Mouse (Mus musculus) left cerebral cortex, adult 8-10 months (tissue): ENCODE measurements around the gene Tssk4. TPM values are rescaled to one million over a fixed set of nuclear protein-coding genes. Genes with fewer than 3 reads are reported as not detected.

ENCODE experiments used
- DNase-seq, 2 experiments: peaks; one replicate each; pipeline ENCODE4 v3.0.0; 2022; ENCODE audit warnings: low spot score in 2 of 2
- total RNA-seq, 4 experiments: library from RNA; stranded (reverse); gene quantifications; 2 replicates each; pipeline ENCODE4 v1.2.4; 2022

The Tssk4 gene
- total RNA-seq, result 1 to 10 TPM in 1 of 4 experiments, under 1 TPM in 3; 0.53 to 1.2 (median 0.89) TPM

- DNase-seq, result no peak
Measured at GRCm38 (mm10) chr14:55649884-55650283, at the start of gene Tssk4. Gene Tssk4, plus strand, starts transcription at chr14:55650184.

- no peak for DNase-seq
Measured at GRCm38 (mm10) chr14:55603271-55603632, 46.7 kb upstream of the Tssk4 start, which contains the start of gene Irf9. Gene Irf9, plus strand, starts transcription at chr14:55603571.

- peak; percentile 73 to 79 for DNase-seq
Measured at GRCm38 (mm10) chr14:55603633-55604576, 46.1 kb upstream of the Tssk4 start.

- no peak for DNase-seq
Measured at GRCm38 (mm10) chr14:55604823-55605222, 45.2 kb upstream of the Tssk4 start.

- no peak for DNase-seq
Measured at GRCm38 (mm10) chr14:55605743-55606459, 44.1 kb upstream of the Tssk4 start.

- DNase-seq, result no peak
Measured at GRCm38 (mm10) chr14:55608339-55608738, 41.6 kb upstream of the Tssk4 start.

- DNase-seq, result no peak
Measured at GRCm38 (mm10) chr14:55613346-55613745, 36.6 kb upstream of the Tssk4 start.

- no peak for DNase-seq
Measured at GRCm38 (mm10) chr14:55614565-55615178, 35.3 kb upstream of the Tssk4 start.

GRCm38 (mm10) chr14:55615876-55616275, 34.1 kb upstream of the Tssk4 start:
- DNase-seq, result no peak

- DNase-seq, result no peak
Measured at GRCm38 (mm10) chr14:55616844-55617243, 33.1 kb upstream of the Tssk4 start.

GRCm38 (mm10) chr14:55617822-55618221, 32.2 kb upstream of the Tssk4 start, which contains the start of gene Rec8:
Gene Rec8, plus strand, starts transcription at chr14:55618037.
- DNase-seq, result no peak

GRCm38 (mm10) chr14:55618486-55619195, 31.3 kb upstream of the Tssk4 start:
- DNase-seq, result no peak

- DNase-seq, result no peak
Measured at GRCm38 (mm10) chr14:55628077-55628827, 21.7 kb upstream of the Tssk4 start.

GRCm38 (mm10) chr14:55629312-55629711, 20.7 kb upstream of the Tssk4 start:
- peak in 1 of 2 experiments; percentile 25 for DNase-seq

- no peak for DNase-seq
Measured at GRCm38 (mm10) chr14:55634874-55635522, 15.0 kb upstream of the Tssk4 start.

- peak; percentile 72 to 86 for DNase-seq
Measured at GRCm38 (mm10) chr14:55635523-55636007, 14.4 kb upstream of the Tssk4 start, which contains the start of gene Ipo4. Gene Ipo4, minus strand, starts transcription at chr14:55635957.

GRCm38 (mm10) chr14:55637795-55638194, 12.2 kb upstream of the Tssk4 start, which contains the start of gene Gm49378:
Gene Gm49378, minus strand, starts transcription at chr14:55637895.
- no peak for DNase-seq

GRCm38 (mm10) chr14:55640816-55641215, 9.2 kb upstream of the Tssk4 start:
- no peak for DNase-seq

- no peak for DNase-seq
Measured at GRCm38 (mm10) chr14:55641291-55641690, 8.7 kb upstream of the Tssk4 start.
